ENCODE assay signal across 8 mouse cellular contexts in genomic region chr16:57231937-57232310, GRCm38 (mm10). TPM values are rescaled to one million over a fixed set of nuclear protein-coding genes. Genes with fewer than 3 reads are reported as not detected.
DNase-seq lines count a peak whose midpoint lies in the region; ATAC-seq and TF ChIP-seq lines count a peak whose summit lies in the region.
"Not testable (repeated sequence)": the region's sequence is repeated elsewhere in the genome, so short reads cannot be mapped to it uniquely, and the experiment has no call there.

No protein-coding gene starts in this region.

- not testable (repeated sequence) for DNase-seq in MEL (ENCODE audit: low read depth, low spot score); forebrain, embryonic 11.5 days (ENCODE audit: low spot score); layer of hippocampus, adult 2 months (ENCODE audit: low spot score in 2 of 2); liver, embryonic 14.5 days (ENCODE audit: low read depth in 3 of 3, low spot score in 3 of 3); midbrain, embryonic 11.5 days (ENCODE audit: low spot score, missing footprints)

- peak overlapping the region; percentile 10; the same call in 1 of the 2 replicates for H3K9ac ChIP-seq in MEL (ENCODE audit: control insufficient read depth, low read depth, low read length, poor library complexity, severe bottlenecking)
- not testable (repeated sequence) for H3K9ac ChIP-seq in forebrain, embryonic 11.5 days (ENCODE audit: low read length); heart, embryonic 12.5 days; liver, embryonic 14.5 days (replicated peaks); midbrain, embryonic 11.5 days (ENCODE audit: low read length); neural tube, embryonic 15.5 days (replicated peaks)
- peak overlapping the region; percentile 35; the same call in 1 of the 2 replicates for H3K9ac ChIP-seq in hindbrain, embryonic 15.5 days

- peak overlapping the region; percentile 63; the same call in 1 of the 2 replicates for H3K4me2 ChIP-seq in forebrain, embryonic 11.5 days (ENCODE audit: low read depth, low read length, severe bottlenecking)
- peak overlapping the region; percentile 74; the same call in 1 of the 2 replicates for H3K4me2 ChIP-seq in heart, embryonic 12.5 days
- peak overlapping the region; percentile 75 for H3K4me2 ChIP-seq in hindbrain, embryonic 15.5 days
- peak overlapping the region; percentile 85 for H3K4me2 ChIP-seq in liver, embryonic 14.5 days (ENCODE audit: low read depth)
- peak overlapping the region; percentile 39 for H3K4me2 ChIP-seq in midbrain, embryonic 11.5 days
- H3K4me2 ChIP-seq in neural tube, embryonic 15.5 days = peak overlapping the region; percentile 60

- not testable (repeated sequence) for TF ChIP-seq POLR2A in MEL (IDR thresholded peaks at IDR 0.05; ENCODE audit: control insufficient read depth in 1 of 2, insufficient read depth in 1 of 2, low read depth in 1 of 2, low read length in 2 of 2, poor library complexity in 1 of 2)

- 75% methylated on average over 4 of the region's 5 CpGs for WGBS in forebrain, embryonic 11.5 days
- WGBS in heart, embryonic 12.5 days = 67% methylated on average over 5 of the region's 5 CpGs
- WGBS in hindbrain, embryonic 15.5 days = 76% methylated on average over 5 of the region's 5 CpGs
- WGBS in liver, embryonic 14.5 days (ENCODE audit: insufficient replicate concordance) = 70% methylated on average over 4 of the region's 5 CpGs
- 73% methylated on average over 4 of the region's 5 CpGs for WGBS in midbrain, embryonic 11.5 days
- 69% methylated on average over 4 of the region's 5 CpGs for WGBS in neural tube, embryonic 15.5 days

- ATAC-seq in forebrain, embryonic 11.5 days (replicated peaks; ENCODE audit: low FRiP score); heart, embryonic 12.5 days (ENCODE audit: insufficient number of reproducible peaks, low FRiP score); hindbrain, embryonic 15.5 days (ENCODE audit: low FRiP score, low read depth); liver, embryonic 14.5 days (ENCODE audit: insufficient read depth); midbrain, embryonic 11.5 days (ENCODE audit: low FRiP score); neural tube, embryonic 15.5 days (ENCODE audit: low FRiP score): not testable (repeated sequence)

- not testable (repeated sequence) for H3K4me1 ChIP-seq in MEL (ENCODE audit: control insufficient read depth in 1 of 2, insufficient read depth in 2 of 2, low read length in 2 of 2); forebrain, embryonic 11.5 days (replicated peaks; ENCODE audit: control insufficient read depth, insufficient read depth, low read length); hindbrain, embryonic 15.5 days (replicated peaks); liver, embryonic 14.5 days (replicated peaks; ENCODE audit: control insufficient read depth in 2 of 2, insufficient read depth in 2 of 2, low read length in 1 of 2); midbrain, embryonic 11.5 days (ENCODE audit: control insufficient read depth, insufficient read depth, low read length)
- peaks cover 13% of the 10 kb centered on the region for H3K4me1 ChIP-seq in heart, embryonic 12.5 days (replicated peaks)
- peaks cover 10% of the 10 kb centered on the region for H3K4me1 ChIP-seq in neural tube, embryonic 15.5 days

- H3K79me2 ChIP-seq in MEL (ENCODE audit: control insufficient read depth, insufficient read depth, low read length, poor library complexity) = peaks cover 19% of the 10 kb centered on the region

- not testable (repeated sequence) for H3K36me3 ChIP-seq in MEL (ENCODE audit: control insufficient read depth in 1 of 2, insufficient read depth in 2 of 2, low read length in 2 of 2); forebrain, embryonic 11.5 days (ENCODE audit: control insufficient read depth, insufficient read depth, low read length); heart, embryonic 12.5 days; hindbrain, embryonic 15.5 days; liver, embryonic 14.5 days (replicated peaks; ENCODE audit: control insufficient read depth, insufficient read depth, low read depth); midbrain, embryonic 11.5 days (ENCODE audit: control insufficient read depth, insufficient read depth, low read length); neural tube, embryonic 15.5 days

- TF ChIP-seq CTCF in MEL (IDR thresholded peaks at IDR 0.05 in 2 of 3, conservative IDR thresholded peaks at IDR 0.05 in 1 of 3; ENCODE audit: control insufficient read depth in 1 of 3, insufficient read depth in 1 of 3, low read depth in 2 of 3, low read length in 3 of 3, poor library complexity in 1 of 3, severe bottlenecking in 1 of 3); layer of hippocampus, adult 2 months (conservative IDR thresholded peaks at IDR 0.05); liver, embryonic 14.5 days (IDR thresholded peaks at IDR 0.05; ENCODE audit: low read depth): not testable (repeated sequence)

- not testable (repeated sequence) for TF ChIP-seq EP300 in MEL (IDR thresholded peaks at IDR 0.05; ENCODE audit: low read depth in 1 of 2, low read length in 2 of 2); liver, embryonic 14.5 days (IDR thresholded peaks at IDR 0.05; ENCODE audit: low read depth)

- H3K27ac ChIP-seq in MEL (ENCODE audit: control insufficient read depth, low read depth, low read length); forebrain, embryonic 11.5 days (ENCODE audit: low read depth, low read length); heart, embryonic 12.5 days (ENCODE audit: poor library complexity, severe bottlenecking); liver, embryonic 14.5 days; midbrain, embryonic 11.5 days (ENCODE audit: low read depth, low read length): not testable (repeated sequence)
- H3K27ac ChIP-seq in hindbrain, embryonic 15.5 days (replicated peaks) = peak overlapping the region; percentile 70; the same call in 1 of the 2 replicates
- 0 out of 2 replicates have a peak overlapping the region, but pooled peaks have one; percentile 46 for H3K27ac ChIP-seq in layer of hippocampus, adult 2 months
- peak overlapping the region; percentile 80 for H3K27ac ChIP-seq in neural tube, embryonic 15.5 days (replicated peaks)

- not testable (repeated sequence) for H3K27me3 ChIP-seq in MEL (ENCODE audit: control insufficient read depth in 1 of 2, insufficient read depth in 2 of 2, low read length in 2 of 2); forebrain, embryonic 11.5 days (ENCODE audit: control insufficient read depth, insufficient read depth, low read length); heart, embryonic 12.5 days (replicated peaks); hindbrain, embryonic 15.5 days; liver, embryonic 14.5 days (ENCODE audit: control insufficient read depth, insufficient read depth, low read length); midbrain, embryonic 11.5 days (ENCODE audit: control insufficient read depth, insufficient read depth, low read length); neural tube, embryonic 15.5 days (replicated peaks)

- not testable (repeated sequence) for TF ChIP-seq RAD21 in MEL (IDR thresholded peaks at IDR 0.05; ENCODE audit: low read depth, low read length)

- peak overlapping the region; percentile 45 to 91 for H3K4me3 ChIP-seq in MEL (ENCODE audit: control insufficient read depth in 1 of 2, insufficient read depth in 1 of 2, low read depth in 2 of 2, low read length in 2 of 2)
- H3K4me3 ChIP-seq in forebrain, embryonic 11.5 days (ENCODE audit: low read depth, low read length) = peak overlapping the region; percentile 75
- peak overlapping the region; percentile 74 for H3K4me3 ChIP-seq in heart, embryonic 12.5 days
- H3K4me3 ChIP-seq in hindbrain, embryonic 15.5 days = peak overlapping the region; percentile 74
- H3K4me3 ChIP-seq in layer of hippocampus, adult 2 months = peak overlapping the region; percentile 87
- H3K4me3 ChIP-seq in liver, embryonic 14.5 days (ENCODE audit: insufficient read depth in 1 of 2, low read depth in 2 of 2, low read length in 2 of 2) = peak overlapping the region in 1 of 2 experiments; percentile 89; a peak in 2 of 4 replicates
- peak overlapping the region; percentile 57 for H3K4me3 ChIP-seq in midbrain, embryonic 11.5 days (ENCODE audit: low read depth, low read length)
- H3K4me3 ChIP-seq in neural tube, embryonic 15.5 days (replicated peaks) = peak overlapping the region; percentile 62

- H3K9me3 ChIP-seq in MEL (replicated peaks; ENCODE audit: insufficient read depth, low read length); forebrain, embryonic 11.5 days (ENCODE audit: control insufficient read depth, low read length); heart, embryonic 12.5 days (replicated peaks); hindbrain, embryonic 15.5 days; liver, embryonic 14.5 days (ENCODE audit: control insufficient read depth, low read length); midbrain, embryonic 11.5 days (ENCODE audit: control insufficient read depth, low read length); neural tube, embryonic 15.5 days (replicated peaks): not testable (repeated sequence)

RNA-seq across cellular contexts. Expression of gene Tbc1d23, which starts 0.6 kb away (rescaled TPM):
- 15.7 and 16.9 TPM in 2 replicates for total RNA-seq in MEL (2012; rRNA removed)
- 10 to 100 TPM in 1 of 2 experiments, not detected in 1; 18.1 TPM for polyA plus RNA-seq in MEL (2012; ENCODE audit: insufficient read depth in 1 of 2, insufficient read length in 2 of 2, low read depth in 1 of 2, low replicate concordance in 2 of 2, missing spikeins in 1 of 2)
- 20.9 and 26.5 TPM in 2 replicates for polyA plus RNA-seq in forebrain, embryonic 11.5 days (2014; fragmentation: Nextera tagmentation; extraction: Ambion mirVana)
- polyA plus RNA-seq in heart, embryonic 12.5 days (2016; fragmentation: Nextera tagmentation; extraction: Ambion mirVana) = 20.6 and 25.3 TPM in 2 replicates
- 29.5 and 33.1 TPM in 2 replicates for polyA plus RNA-seq in hindbrain, embryonic 15.5 days (2015; fragmentation: Nextera tagmentation; extraction: Ambion mirVana)
- total RNA-seq in layer of hippocampus, adult 2 months (2021) = 10 to 100 TPM; 41.2 to 44.9 TPM
- 5.0 and 6.6 TPM in 2 replicates for polyA plus RNA-seq in liver, embryonic 14.5 days (2012; rRNA removed)
- polyA plus RNA-seq in liver, embryonic 14.5 days (2014; fragmentation: Nextera tagmentation; extraction: Ambion mirVana) = 4.8 and 5.4 TPM in 2 replicates
- polyA plus RNA-seq in midbrain, embryonic 11.5 days (2014; fragmentation: Nextera tagmentation; extraction: Ambion mirVana) = 23.8 and 24.7 TPM in 2 replicates
- polyA plus RNA-seq in neural tube, embryonic 15.5 days (2015; fragmentation: Nextera tagmentation; extraction: Ambion mirVana) = 28.3 and 30.3 TPM in 2 replicates
